26 mouse cellular contexts compared by ENCODE assay signal in the genomic region with DNA sequence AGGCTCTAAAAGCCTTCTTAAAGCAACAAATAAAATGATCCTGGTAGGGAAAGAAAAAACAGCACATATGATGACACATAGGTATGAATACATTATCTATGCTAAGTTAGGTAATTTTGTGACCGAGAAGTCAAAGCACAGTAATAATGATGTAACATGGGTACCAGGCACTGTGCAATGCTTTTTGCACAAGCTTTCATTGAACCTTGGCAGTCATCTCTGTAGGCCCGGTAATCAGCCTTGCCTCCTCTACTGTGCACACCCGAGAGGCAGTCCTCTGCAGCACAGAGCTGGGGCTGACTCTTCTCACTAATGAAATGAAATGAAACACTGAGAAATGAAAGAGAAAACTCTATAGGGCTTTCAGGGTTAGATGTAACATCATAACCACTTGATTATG.
"Had no signal": no experiment of that assay in that cellular context is flagged by ENCODE, and none has a peak within 500 bp of the region (broad histone marks: within the 10 kb centered on the region; RNA-seq: fewer than 3 reads in every experiment).

No protein-coding gene starts in this region.

- H3K27me3 ChIP-seq: heart, embryonic 12.5 days; hindbrain, embryonic 12.5 days; intestine, embryonic 15.5 days; limb, embryonic 12.5 days had no signal

- H3K4me2 ChIP-seq: heart, embryonic 12.5 days; hindbrain, embryonic 12.5 days; hindbrain, embryonic 14.5 days; intestine, embryonic 15.5 days; limb, embryonic 12.5 days had no signal

- H3K9ac ChIP-seq: heart, embryonic 12.5 days; hindbrain, embryonic 12.5 days; hindbrain, embryonic 14.5 days; intestine, embryonic 15.5 days; limb, embryonic 12.5 days; liver, embryonic 14.5 days had no signal

- H3K27ac ChIP-seq: gastrocnemius, adult 2 months; heart, embryonic 10.5 days; hindbrain, embryonic 10.5 days; hindbrain, embryonic 12.5 days; hindbrain, embryonic 14.5 days; intestine, embryonic 15.5 days; layer of hippocampus, adult 2 months; left cerebral cortex, adult 2 months; limb, embryonic 10.5 days; limb, embryonic 12.5 days; liver, embryonic 14.5 days had no signal

- H3K36me3 ChIP-seq: heart, embryonic 10.5 days; hindbrain, embryonic 10.5 days; hindbrain, embryonic 12.5 days; limb, embryonic 10.5 days; limb, embryonic 12.5 days had no signal

- H3K4me3 ChIP-seq: gastrocnemius, adult 2 months; heart, embryonic 10.5 days; heart, embryonic 12.5 days; hindbrain, embryonic 10.5 days; hindbrain, embryonic 12.5 days; intestine, embryonic 15.5 days; layer of hippocampus, adult 2 months; left cerebral cortex, adult 2 months; limb, embryonic 10.5 days; limb, embryonic 12.5 days had no signal

- H3K4me1 ChIP-seq: heart, embryonic 10.5 days; heart, embryonic 12.5 days; hindbrain, embryonic 10.5 days; hindbrain, embryonic 12.5 days; intestine, embryonic 15.5 days; limb, embryonic 10.5 days; limb, embryonic 12.5 days had no signal

- H3K9me3 ChIP-seq: heart, embryonic 10.5 days; heart, embryonic 12.5 days; hindbrain, embryonic 10.5 days; hindbrain, embryonic 12.5 days; intestine, embryonic 15.5 days; limb, embryonic 10.5 days; limb, embryonic 12.5 days had no signal

- DNase-seq: gastrocnemius, adult 2 months; gastrocnemius, postnatal 10 days; gastrocnemius, postnatal 25 days; heart, adult 18-20 months; heart, postnatal 10 days; heart, postnatal 4 days; kidney, adult 18-20 months; kidney, adult 8-10 months; kidney, postnatal 10 days; kidney, postnatal 25 days; kidney, postnatal 4 days; liver had no signal

- ATAC-seq: hindbrain, embryonic 16.5 days; inflammation-experienced regulatory T-cells, adult 6 months; intestine, embryonic 15.5 days; intestine, postnatal 0 days had no signal
